Comparison of ENCODE assay signal across 30 mouse cellular contexts in the genomic region with DNA sequence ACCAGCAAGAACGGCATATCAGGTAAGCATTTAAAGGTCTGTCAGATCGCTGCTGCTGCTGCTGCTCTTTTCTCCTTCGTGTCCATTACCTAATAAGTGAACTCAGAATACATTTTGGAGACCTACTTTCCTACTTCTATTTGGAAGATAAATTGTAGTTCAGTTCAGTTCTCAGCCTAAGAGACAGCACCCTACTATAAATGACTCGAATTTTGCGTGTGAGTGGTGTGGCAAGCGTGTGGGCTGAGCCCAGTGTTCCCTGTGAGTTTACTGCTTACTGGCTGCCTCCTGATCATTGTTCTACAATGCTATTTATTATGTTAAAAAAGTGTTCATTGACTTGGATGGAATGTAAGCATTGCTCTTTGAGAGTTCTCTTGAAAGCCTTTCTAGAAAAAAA.
"Had no signal": no experiment of that assay in that cellular context is flagged by ENCODE, and none has a peak within 500 bp of the region (broad histone marks: within the 10 kb centered on the region; RNA-seq: fewer than 3 reads in every experiment).

No protein-coding gene starts in this region.

- DNase-seq: left cerebral cortex, postnatal 4 days; liver; liver, embryonic 13.5 days; liver, postnatal 0 days; lung, adult 18-20 months; lung, adult 2 months; lung, embryonic 14.5 days; lung, postnatal 10 days; lung, postnatal 14 days; lung, postnatal 36 days; lung, postnatal 4 days; midbrain, embryonic 14.5 days had no signal

- H3K9me3 ChIP-seq: limb, embryonic 10.5 days; limb, embryonic 12.5 days; limb, embryonic 13.5 days; limb, embryonic 15.5 days; liver, embryonic 12.5 days; liver, embryonic 13.5 days; liver, embryonic 15.5 days; lung, embryonic 15.5 days; megakaryocyte, embryonic 14.5 days; midbrain, embryonic 10.5 days; midbrain, embryonic 12.5 days; midbrain, embryonic 13.5 days; midbrain, embryonic 15.5 days; neural tube, embryonic 12.5 days had no signal

- H3K27ac ChIP-seq: limb, embryonic 10.5 days; limb, embryonic 12.5 days; limb, embryonic 13.5 days; limb, embryonic 15.5 days; liver, embryonic 12.5 days; liver, embryonic 13.5 days; liver, embryonic 14.5 days; liver, embryonic 15.5 days; lung, embryonic 15.5 days; macrophage; midbrain, embryonic 10.5 days; midbrain, embryonic 12.5 days; midbrain, embryonic 13.5 days; midbrain, embryonic 15.5 days; neural tube, embryonic 12.5 days had no signal

- H3K4me1 ChIP-seq: limb, embryonic 10.5 days; limb, embryonic 15.5 days; liver, embryonic 12.5 days; liver, embryonic 13.5 days; liver, embryonic 15.5 days; midbrain, embryonic 10.5 days; midbrain, embryonic 12.5 days; midbrain, embryonic 13.5 days; midbrain, embryonic 15.5 days; neural tube, embryonic 12.5 days had no signal

- H3K4me3 ChIP-seq: limb, embryonic 10.5 days; limb, embryonic 12.5 days; limb, embryonic 13.5 days; limb, embryonic 15.5 days; liver, embryonic 12.5 days; liver, embryonic 13.5 days; liver, embryonic 15.5 days; lung, embryonic 15.5 days; megakaryocyte, embryonic 14.5 days; midbrain, embryonic 10.5 days; midbrain, embryonic 12.5 days; midbrain, embryonic 13.5 days; midbrain, embryonic 15.5 days; myocyte; neural tube, embryonic 12.5 days had no signal

- H3K27me3 ChIP-seq: limb, embryonic 12.5 days; limb, embryonic 13.5 days; limb, embryonic 15.5 days; liver, embryonic 12.5 days; liver, embryonic 13.5 days; liver, embryonic 15.5 days; lung, embryonic 15.5 days; megakaryocyte, embryonic 14.5 days; midbrain, embryonic 12.5 days; midbrain, embryonic 13.5 days; midbrain, embryonic 15.5 days; neural tube, embryonic 12.5 days had no signal

- ATAC-seq: liver, embryonic 12.5 days; liver, postnatal 0 days; lung, postnatal 0 days; midbrain, embryonic 13.5 days; midbrain, embryonic 15.5 days; midbrain, embryonic 16.5 days had no signal
